Mouse (Mus musculus): ENCODE measurements at regions not wholly inside any gene's neighbourhood (a gene's known extent, or its start where the extent isn't known, plus 50 kb on each side); places are given as distances from the start of the nearest gene placed in this dataset.

DNA sequence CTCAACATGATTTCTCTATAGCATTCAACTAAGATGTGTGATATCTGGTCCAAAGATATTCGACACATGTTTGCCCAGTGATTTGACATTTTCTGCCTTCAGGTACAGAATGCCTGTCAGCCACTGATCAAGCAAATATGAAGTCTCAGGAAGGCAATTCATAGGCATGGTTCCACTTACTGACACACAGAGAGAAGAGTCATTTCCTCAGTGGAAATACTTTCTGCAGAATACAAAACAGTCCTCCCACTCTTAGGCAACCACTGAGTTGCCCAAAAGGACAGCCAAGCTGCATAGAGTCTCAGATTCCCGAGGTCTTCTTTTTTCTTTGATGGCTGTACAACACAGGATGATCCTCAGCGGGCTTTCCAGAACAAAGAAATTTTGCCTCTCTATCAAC is 110.9 kb downstream of the Ndufa4 start:
- no peak overlapping the region for H3K27ac ChIP-seq
- H3K9ac ChIP-seq: no peak overlapping the region
- H3K4me3 ChIP-seq (replicated peaks): no peak overlapping the region
- no peaks in the 10 kb centered on the region for H3K27me3 ChIP-seq (replicated peaks)
- no peak for ATAC-seq
- no peaks in the 10 kb centered on the region for H3K36me3 ChIP-seq
- no peak overlapping the region for H3K4me2 ChIP-seq (replicated peaks)
- 80% methylated on average over 3 of the region's 3 CpGs for WGBS
- H3K4me1 ChIP-seq (replicated peaks): no peaks in the 10 kb centered on the region
- no peaks in the 10 kb centered on the region for H3K9me3 ChIP-seq

DNA sequence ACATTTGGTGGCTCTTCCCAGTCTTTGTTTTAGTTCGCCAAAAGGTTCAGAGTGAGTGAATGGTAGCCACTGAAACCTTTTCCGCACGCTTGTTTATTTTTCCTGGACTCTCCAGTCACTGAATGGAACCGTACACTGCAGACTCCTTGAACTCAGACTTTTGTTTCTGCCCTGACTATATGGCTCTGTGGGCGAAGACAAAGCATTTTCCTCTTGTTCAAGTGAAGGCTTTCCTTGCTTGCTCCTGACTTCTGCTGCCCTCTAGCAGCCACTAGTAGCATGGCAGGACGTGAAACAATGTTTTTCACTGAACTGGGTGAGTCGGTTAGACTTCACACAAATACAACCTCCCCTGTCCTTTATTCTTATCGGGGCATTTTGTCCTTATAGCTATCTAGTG is 113.9 kb downstream of the Ndufa4 start:
- ATAC-seq: no peak
- 31% methylated on average over 8 of the region's 8 CpGs for WGBS
- H3K4me2 ChIP-seq (replicated peaks): no peak overlapping the region
- H3K9me3 ChIP-seq: no peaks in the 10 kb centered on the region
- H3K4me1 ChIP-seq (replicated peaks): no peaks in the 10 kb centered on the region
- H3K4me3 ChIP-seq (replicated peaks): no peak overlapping the region
- H3K36me3 ChIP-seq: no peaks in the 10 kb centered on the region
- H3K27me3 ChIP-seq (replicated peaks): no peaks in the 10 kb centered on the region
- H3K9ac ChIP-seq: no peak overlapping the region
- H3K27ac ChIP-seq: no peak overlapping the region

DNA sequence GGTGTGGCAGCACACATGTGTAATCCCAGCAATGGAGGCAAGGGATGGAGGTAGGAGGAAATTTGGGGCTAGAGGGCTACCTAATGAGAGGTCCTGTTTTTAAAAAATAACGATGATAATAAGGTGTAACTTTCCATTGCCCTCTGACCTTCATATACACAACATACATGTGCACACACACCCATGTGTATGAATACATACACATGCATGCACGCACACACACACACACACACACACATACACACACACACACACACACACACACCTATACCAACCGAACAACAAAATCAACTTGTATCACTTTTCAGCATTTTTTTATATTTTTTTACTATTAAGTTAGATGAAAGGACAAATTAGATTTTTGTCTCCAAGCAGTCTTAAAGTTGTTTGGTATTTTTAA is 115.1 kb downstream of the Ndufa4 start:
- H3K4me2 ChIP-seq (replicated peaks): no peak overlapping the region
- no peaks in the 10 kb centered on the region for H3K36me3 ChIP-seq
- H3K27me3 ChIP-seq (replicated peaks): no peaks in the 10 kb centered on the region
- 85% methylated on average over 3 of the region's 3 CpGs for WGBS
- H3K4me3 ChIP-seq (replicated peaks): no peak overlapping the region
- no peaks in the 10 kb centered on the region for H3K4me1 ChIP-seq (replicated peaks)
- no peak overlapping the region for H3K9ac ChIP-seq
- no peak for ATAC-seq
- no peak overlapping the region for H3K27ac ChIP-seq
- no peaks in the 10 kb centered on the region for H3K9me3 ChIP-seq

DNA sequence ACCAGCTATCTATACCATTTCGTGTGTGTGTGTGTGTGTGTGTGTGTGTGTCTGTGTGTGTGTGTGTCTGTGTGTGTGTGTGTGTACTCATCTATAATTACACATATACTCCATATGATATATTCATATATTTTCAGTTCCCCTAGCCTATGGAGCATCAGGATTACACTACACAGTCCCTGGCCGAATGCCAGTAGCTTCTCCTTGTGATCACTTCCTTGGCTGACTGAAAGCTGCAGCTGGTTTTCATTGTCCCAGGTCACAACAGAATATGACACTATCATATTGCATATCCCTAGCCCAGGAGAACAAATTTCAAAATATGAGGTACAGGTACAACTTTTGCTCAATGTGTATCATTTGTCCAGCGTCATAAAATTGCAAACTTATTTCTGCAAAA is 116.2 kb downstream of the Ndufa4 start:
- Histone ChIP-seq H3K9ac (no peak overlapping the region), H3K36me3 (no peaks in the 10 kb centered on the region), H3K4me3 (replicated peaks) (no peak overlapping the region), H3K27me3 (replicated peaks) (no peaks in the 10 kb centered on the region), H3K4me2 (replicated peaks) (no peak overlapping the region), H3K4me1 (replicated peaks) (no peaks in the 10 kb centered on the region), H3K27ac (no peak overlapping the region), H3K9me3 (no peaks in the 10 kb centered on the region)
- 76% methylated on average over 3 of the region's 3 CpGs for WGBS
- no peak for ATAC-seq

DNA sequence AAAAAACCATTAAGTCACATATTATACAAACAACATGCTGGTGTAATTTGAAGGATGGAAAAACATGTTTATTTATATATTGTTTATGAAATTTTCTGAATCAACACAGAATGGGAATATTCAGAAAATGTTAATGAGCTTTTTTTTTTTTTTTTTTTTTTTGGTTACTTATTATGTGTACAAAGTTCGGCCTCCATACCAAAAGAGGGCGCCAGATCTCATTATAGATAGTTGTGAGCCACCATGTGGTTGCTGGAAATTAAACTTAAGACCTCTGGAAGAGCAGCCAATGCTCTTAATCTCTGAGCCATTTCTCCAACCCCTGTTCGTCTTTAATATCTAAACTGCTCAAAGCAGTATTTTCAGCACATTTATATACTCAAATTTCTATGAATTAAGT is 133.3 kb downstream of the Ndufa4 start:
- Histone ChIP-seq H3K27ac (no peak overlapping the region), H3K9ac (no peak overlapping the region), H3K36me3 (no peaks in the 10 kb centered on the region), H3K4me1 (replicated peaks) (no peaks in the 10 kb centered on the region), H3K4me2 (replicated peaks) (no peak overlapping the region), H3K27me3 (replicated peaks) (no peaks in the 10 kb centered on the region), H3K9me3 (no peaks in the 10 kb centered on the region), H3K4me3 (replicated peaks) (no peak overlapping the region)
- WGBS: 90% methylated on average over 3 of the region's 3 CpGs
- ATAC-seq: no peak

DNA sequence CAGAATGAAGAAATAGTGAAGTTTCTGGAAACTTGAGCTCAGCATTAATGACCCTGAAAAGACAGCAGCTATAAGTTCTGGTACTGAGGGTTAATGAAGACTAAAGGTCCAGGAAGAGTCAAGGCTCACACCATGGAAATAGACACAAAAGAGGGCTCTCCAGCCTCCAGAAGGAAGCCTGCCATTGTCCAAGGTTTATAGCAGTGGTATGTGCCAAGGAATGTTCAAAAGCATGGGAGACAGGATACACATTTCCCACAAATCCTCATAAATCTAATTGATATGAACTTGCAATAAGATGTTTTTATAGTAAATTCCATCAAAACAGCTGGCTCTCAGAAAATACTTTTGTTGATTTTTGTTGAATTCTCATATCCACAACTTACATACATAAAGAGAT is 144.4 kb downstream of the Ndufa4 start:
- no peaks in the 10 kb centered on the region for H3K36me3 ChIP-seq
- no peaks in the 10 kb centered on the region for H3K4me1 ChIP-seq (replicated peaks)
- no peak for ATAC-seq
- H3K27me3 ChIP-seq (replicated peaks): no peaks in the 10 kb centered on the region
- H3K4me3 ChIP-seq (replicated peaks): no peak overlapping the region
- no peak overlapping the region for H3K27ac ChIP-seq
- no peaks in the 10 kb centered on the region for H3K9me3 ChIP-seq
- H3K4me2 ChIP-seq (replicated peaks): no peak overlapping the region
- no peak overlapping the region for H3K9ac ChIP-seq

DNA sequence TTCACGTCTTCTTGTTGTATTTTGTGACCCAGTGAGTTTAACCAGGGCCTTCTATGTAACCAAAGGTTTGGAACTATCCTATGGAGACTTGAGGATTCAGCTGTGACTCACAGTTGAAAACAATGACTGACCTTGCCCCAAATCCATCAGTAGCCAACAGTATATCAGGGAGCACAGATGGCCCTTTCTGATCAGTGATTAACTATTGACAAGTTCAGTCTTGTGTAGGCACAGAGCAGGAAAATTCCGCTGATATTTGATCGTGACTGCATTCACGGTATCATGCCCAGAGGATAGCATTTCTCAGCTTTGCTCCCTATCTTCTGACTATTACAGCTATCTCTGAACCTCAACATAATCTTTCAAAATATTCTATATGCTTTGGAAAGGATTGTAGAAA is 169.6 kb downstream of the Ndufa4 start:
- no peaks in the 10 kb centered on the region for H3K9me3 ChIP-seq
- no peak overlapping the region for H3K27ac ChIP-seq
- H3K36me3 ChIP-seq: no peaks in the 10 kb centered on the region
- H3K4me3 ChIP-seq (replicated peaks): no peak overlapping the region
- no peak overlapping the region for H3K4me2 ChIP-seq (replicated peaks)
- 81% methylated on average over 4 of the region's 4 CpGs for WGBS
- no peaks in the 10 kb centered on the region for H3K27me3 ChIP-seq (replicated peaks)
- no peak for ATAC-seq
- no peak overlapping the region for H3K9ac ChIP-seq
- H3K4me1 ChIP-seq (replicated peaks): no peaks in the 10 kb centered on the region

DNA sequence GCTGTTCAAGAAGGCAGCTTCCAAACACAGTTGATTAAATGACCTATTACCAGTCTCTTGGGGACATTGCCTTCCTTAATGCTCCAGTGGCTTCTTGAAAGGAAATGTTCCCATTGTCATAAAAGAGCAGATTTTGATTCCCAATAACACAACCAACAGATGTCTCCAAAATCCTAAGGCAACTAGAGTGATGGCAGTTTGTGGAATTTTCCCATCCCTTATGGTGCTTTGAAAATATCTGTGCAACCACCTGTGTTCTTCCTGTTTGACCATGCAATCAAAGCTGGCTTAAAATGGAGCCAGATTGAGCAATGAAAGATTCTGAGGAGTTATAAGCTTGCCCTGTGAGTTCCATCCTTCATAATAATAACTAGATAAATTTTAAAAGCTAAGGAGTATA is 176.2 kb downstream of the Ndufa4 start:
- ATAC-seq: no peak
- Histone ChIP-seq H3K4me1 (replicated peaks) (no peaks in the 10 kb centered on the region), H3K4me3 (replicated peaks) (no peak overlapping the region), H3K9me3 (no peaks in the 10 kb centered on the region), H3K36me3 (no peaks in the 10 kb centered on the region), H3K4me2 (replicated peaks) (no peak overlapping the region), H3K9ac (no peak overlapping the region), H3K27me3 (replicated peaks) (no peaks in the 10 kb centered on the region), H3K27ac (no peak overlapping the region)

DNA sequence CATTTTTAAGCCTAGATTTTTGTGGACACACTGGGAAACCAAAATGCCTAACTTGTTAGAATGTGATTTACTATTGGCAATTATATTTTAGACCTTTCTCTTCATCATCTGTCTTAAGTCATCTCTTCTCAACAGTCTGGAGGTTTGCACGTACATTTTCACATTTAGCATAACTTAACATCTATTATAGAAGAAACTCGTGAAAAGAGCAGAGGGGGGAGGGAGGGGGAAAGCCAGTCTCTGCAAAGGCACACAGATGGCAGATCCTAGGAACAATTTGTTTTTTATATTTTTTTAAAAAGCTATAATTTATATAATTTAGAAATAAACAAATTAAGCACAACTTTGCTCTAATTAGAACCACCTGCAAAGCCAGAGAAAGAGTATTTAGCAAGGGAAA is 176.6 kb downstream of the Ndufa4 start:
- ATAC-seq: no peak
- Histone ChIP-seq H3K4me2 (replicated peaks) (no peak overlapping the region), H3K27ac (no peak overlapping the region), H3K4me1 (replicated peaks) (no peaks in the 10 kb centered on the region), H3K27me3 (replicated peaks) (no peaks in the 10 kb centered on the region), H3K9me3 (no peaks in the 10 kb centered on the region), H3K9ac (no peak overlapping the region), H3K36me3 (no peaks in the 10 kb centered on the region), H3K4me3 (replicated peaks) (no peak overlapping the region)
- 70% methylated on average over 2 of the region's 2 CpGs for WGBS

DNA sequence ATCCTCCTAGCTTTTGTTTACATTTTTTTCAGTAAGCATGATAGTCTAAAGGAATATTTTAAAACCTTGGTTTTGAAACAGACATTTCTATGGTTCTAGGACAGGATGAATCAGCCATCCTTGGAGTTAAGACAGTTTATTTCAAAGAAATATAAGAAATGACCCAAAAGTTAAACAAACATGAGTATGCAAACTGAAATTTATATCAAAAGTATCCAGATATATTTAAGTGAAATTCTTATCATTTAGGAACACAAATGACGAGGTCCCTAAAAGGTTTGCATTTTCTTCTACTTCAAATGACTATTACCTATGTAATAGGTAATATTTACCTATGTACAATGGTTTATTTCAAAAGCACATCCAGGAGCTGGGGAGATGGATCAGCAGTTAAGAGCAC is 179.5 kb downstream of the Ndufa4 start:
- H3K4me1 ChIP-seq (replicated peaks): no peaks in the 10 kb centered on the region
- no peaks in the 10 kb centered on the region for H3K9me3 ChIP-seq
- ATAC-seq: no peak
- no peak overlapping the region for H3K27ac ChIP-seq
- H3K36me3 ChIP-seq: no peaks in the 10 kb centered on the region
- WGBS: 69% methylated on average over 1 of the region's 1 CpGs
- no peak overlapping the region for H3K9ac ChIP-seq
- no peaks in the 10 kb centered on the region for H3K27me3 ChIP-seq (replicated peaks)
- H3K4me2 ChIP-seq (replicated peaks): no peak overlapping the region
- no peak overlapping the region for H3K4me3 ChIP-seq (replicated peaks)

DNA sequence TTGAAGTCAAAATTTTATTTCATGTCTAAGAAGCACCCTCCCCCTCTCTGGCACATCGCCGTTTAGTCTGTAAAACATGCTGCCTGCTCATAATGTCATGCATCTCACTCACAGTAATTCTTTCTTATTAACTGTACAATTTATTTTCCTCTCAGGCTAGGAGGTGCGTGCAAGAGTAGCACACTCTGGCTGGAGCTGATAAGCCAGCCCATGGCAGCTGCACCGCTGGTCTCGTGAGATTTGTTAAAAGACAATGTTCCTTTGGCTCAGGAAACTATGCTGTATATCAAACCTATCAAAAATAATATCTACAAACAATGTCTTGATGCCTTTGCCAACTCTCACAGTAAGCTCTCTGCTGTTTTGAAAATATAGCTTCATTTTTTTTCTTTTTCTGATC is 179.9 kb downstream of the Ndufa4 start:
- Histone ChIP-seq H3K36me3 (no peaks in the 10 kb centered on the region), H3K27ac (no peak overlapping the region), H3K9me3 (no peaks in the 10 kb centered on the region), H3K4me1 (replicated peaks) (no peaks in the 10 kb centered on the region), H3K9ac (no peak overlapping the region), H3K4me2 (replicated peaks) (no peak overlapping the region), H3K4me3 (replicated peaks) (no peak overlapping the region), H3K27me3 (replicated peaks) (no peaks in the 10 kb centered on the region)
- ATAC-seq: peak; percentile 66; the same call in 1 of the 2 replicates
- 54% methylated on average over 5 of the region's 5 CpGs for WGBS

DNA sequence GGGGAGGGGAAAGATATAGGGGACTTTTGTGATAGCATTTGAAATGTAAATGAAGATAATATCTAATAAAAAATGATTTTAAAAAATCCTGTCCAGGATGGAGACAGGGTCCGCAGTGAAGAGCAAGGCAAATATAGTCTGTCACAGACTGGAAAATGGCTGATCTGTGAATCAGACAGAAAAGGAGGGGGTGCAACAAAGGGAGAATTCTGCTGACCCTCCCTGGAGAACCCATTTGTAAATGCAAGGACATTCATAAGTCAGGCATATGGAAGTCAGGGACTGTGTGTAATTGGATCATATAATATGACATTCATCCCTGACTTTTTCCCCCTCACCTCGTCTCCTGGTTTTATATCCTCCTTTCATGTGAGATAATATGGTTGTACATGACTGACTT is 183.8 kb downstream of the Ndufa4 start:
- no peak for ATAC-seq
- 77% methylated on average over 2 of the region's 2 CpGs for WGBS

DNA sequence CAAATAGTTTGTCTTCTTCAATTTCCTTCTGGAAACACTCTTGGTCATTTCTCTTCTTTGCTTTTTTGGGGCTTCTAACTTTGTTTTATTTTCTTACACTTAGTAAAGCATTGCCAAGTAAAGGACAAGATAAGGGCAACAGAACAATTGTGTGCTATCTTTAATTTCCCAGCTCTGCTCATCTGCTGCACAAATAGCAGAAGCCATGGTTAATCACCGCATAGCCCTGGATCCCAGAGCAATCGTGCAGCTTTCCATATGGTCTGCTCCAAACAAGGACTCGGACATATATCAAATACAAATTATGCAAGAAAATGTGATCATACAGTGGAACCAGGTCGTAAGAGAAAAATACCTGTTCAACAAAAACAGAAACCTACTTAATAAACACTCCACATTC is 187.0 kb downstream of the Ndufa4 start:
- Histone ChIP-seq H3K27me3 (replicated peaks) (no peaks in the 10 kb centered on the region), H3K4me2 (replicated peaks) (no peak overlapping the region), H3K4me3 (replicated peaks) (no peak overlapping the region), H3K36me3 (no peaks in the 10 kb centered on the region), H3K4me1 (replicated peaks) (no peaks in the 10 kb centered on the region), H3K27ac (no peak overlapping the region), H3K9ac (no peak overlapping the region), H3K9me3 (no peaks in the 10 kb centered on the region)
- WGBS: 71% methylated on average over 4 of the region's 4 CpGs
- ATAC-seq: no peak

More for the DNA sequence above, 183.8 kb downstream of the Ndufa4 start:
- Histone ChIP-seq H3K36me3 (no peaks in the 10 kb centered on the region), H3K4me2 (replicated peaks) (no peak overlapping the region), H3K4me1 (replicated peaks) (no peaks in the 10 kb centered on the region), H3K9ac (no peak overlapping the region), H3K4me3 (replicated peaks) (no peak overlapping the region), H3K27ac (no peak overlapping the region), H3K27me3 (replicated peaks) (no peaks in the 10 kb centered on the region), H3K9me3 (no peaks in the 10 kb centered on the region)

DNA sequence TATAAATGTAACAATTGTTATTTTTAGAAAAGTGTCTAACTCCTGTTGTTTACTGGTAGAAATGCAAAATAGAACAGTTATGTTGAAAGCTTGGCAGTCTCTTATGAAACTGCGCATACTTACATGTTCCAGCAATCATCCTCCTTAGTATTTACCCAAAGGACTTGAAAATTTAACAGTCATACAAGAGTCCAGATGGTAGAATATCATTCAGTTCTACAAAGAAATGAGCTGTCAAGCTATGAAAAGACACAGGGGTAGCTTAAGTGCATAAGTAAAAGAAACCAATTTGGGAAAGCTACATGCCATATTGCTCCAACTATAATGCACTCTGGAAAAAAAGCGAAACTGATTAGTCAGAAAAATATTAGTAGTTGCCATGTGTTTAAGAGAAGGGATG is 196.7 kb downstream of the Ndufa4 start:
- Histone ChIP-seq H3K4me2 (replicated peaks) (no peak overlapping the region), H3K36me3 (no peaks in the 10 kb centered on the region), H3K9ac (no peak overlapping the region), H3K27me3 (replicated peaks) (no peaks in the 10 kb centered on the region), H3K4me3 (replicated peaks) (no peak overlapping the region), H3K9me3 (no peaks in the 10 kb centered on the region), H3K27ac (no peak overlapping the region), H3K4me1 (replicated peaks) (no peaks in the 10 kb centered on the region)
- ATAC-seq: no peak
- 88% methylated on average over 2 of the region's 2 CpGs for WGBS
